Mouse (Mus musculus) olfactory bulb, adult 2 months (tissue): ENCODE data around the gene Ccp110.

Source experiments
- CTCF ChIP-seq: fragments of 200-500 bp; IDR thresholded peaks from 2 replicates; pipeline ENCODE4 v1.5.1; 2012; ENCODE audit warnings: low read depth, mild to moderate bottlenecking, low read length, moderate library complexity; ENCODE audit not compliant: insufficient read depth
- POLR2A ChIP-seq: fragments of 200-500 bp; IDR thresholded peaks from 2 replicates; pipeline ENCODE4 v1.6.1; 2012; ENCODE audit warnings: mild to moderate bottlenecking, low read depth, low read length, moderate library complexity; ENCODE audit not compliant: insufficient read depth

- TF ChIP-seq CTCF (no peak), POLR2A (no peak)
Observed at GRCm38 (mm10) chr7:118765604-118766003, 53.3 kb downstream of the Ccp110 start.
